Mouse (Mus musculus): Measurements from ENCODE around the gene Mrrf. TPM values are rescaled to one million over a fixed set of nuclear protein-coding genes. Genes with fewer than 3 reads are reported as not detected.
"Not testable (repeated sequence)": the region's sequence is repeated elsewhere in the genome, so short reads cannot be mapped to it uniquely, and the experiment has no call there.

The Mrrf gene
- polyA plus RNA-seq, 1 experiment from 2014 or later = 26.7 TPM

GRCm38 (mm10) chr2:36159336-36159735 is 23.1 kb downstream of the Mrrf start:
- no peak overlapping the region for H3K27ac ChIP-seq (ENCODE audit: low read depth, low read length)
- 90% methylated on average over 4 of the region's 4 CpGs for WGBS
- H3K4me1 ChIP-seq (ENCODE audit: control insufficient read depth, insufficient read depth, low read depth, low read length) = no peaks in the 10 kb centered on the region
- H3K9me3 ChIP-seq (ENCODE audit: control insufficient read depth, low read length) = no peaks in the 10 kb centered on the region
- H3K4me3 ChIP-seq (ENCODE audit: low read length) = no peak overlapping the region
- no peak for ATAC-seq
- H3K9ac ChIP-seq (ENCODE audit: low read depth, low read length) = no peak overlapping the region
- H3K27me3 ChIP-seq (replicated peaks; ENCODE audit: control insufficient read depth, insufficient read depth, low read length) = no peaks in the 10 kb centered on the region
- H3K36me3 ChIP-seq (ENCODE audit: control insufficient read depth, insufficient read depth, low read length) = peaks cover 9% of the 10 kb centered on the region
- no peak overlapping the region for H3K4me2 ChIP-seq (ENCODE audit: low read length)

- H3K4me1 ChIP-seq (ENCODE audit: control insufficient read depth, insufficient read depth, low read depth, low read length) = no peaks in the 10 kb centered on the region
- H3K36me3 ChIP-seq (ENCODE audit: control insufficient read depth, insufficient read depth, low read length) = no peaks in the 10 kb centered on the region
- H3K27me3 ChIP-seq (replicated peaks; ENCODE audit: control insufficient read depth, insufficient read depth, low read length) = no peaks in the 10 kb centered on the region
- no peaks in the 10 kb centered on the region for H3K9me3 ChIP-seq (ENCODE audit: control insufficient read depth, low read length)
- no peak overlapping the region for H3K4me2 ChIP-seq (ENCODE audit: low read length)
- H3K4me3 ChIP-seq (ENCODE audit: low read length) = no peak overlapping the region
- H3K27ac ChIP-seq (ENCODE audit: low read depth, low read length) = no peak overlapping the region
- no peak overlapping the region for H3K9ac ChIP-seq (ENCODE audit: low read depth, low read length)
- ATAC-seq = peak; percentile 63; the same call in 1 of the 2 replicates
- 63% methylated on average over 1 of the region's 1 CpGs for WGBS
These were observed 31.9 kb downstream of the Mrrf start for GRCm38 (mm10) chr2:36167990-36168618.

GRCm38 (mm10) chr2:36169176-36169575 is 33.0 kb downstream of the Mrrf start:
- no peak overlapping the region for H3K27ac ChIP-seq (ENCODE audit: low read depth, low read length)
- ATAC-seq = no peak
- no peak overlapping the region for H3K4me3 ChIP-seq (ENCODE audit: low read length)
- 86% methylated on average over 4 of the region's 4 CpGs for WGBS
- H3K27me3 ChIP-seq (replicated peaks; ENCODE audit: control insufficient read depth, insufficient read depth, low read length) = no peaks in the 10 kb centered on the region
- no peaks in the 10 kb centered on the region for H3K4me1 ChIP-seq (ENCODE audit: control insufficient read depth, insufficient read depth, low read depth, low read length)
- no peak overlapping the region for H3K9ac ChIP-seq (ENCODE audit: low read depth, low read length)
- no peaks in the 10 kb centered on the region for H3K36me3 ChIP-seq (ENCODE audit: control insufficient read depth, insufficient read depth, low read length)
- no peak overlapping the region for H3K4me2 ChIP-seq (ENCODE audit: low read length)
- H3K9me3 ChIP-seq (ENCODE audit: control insufficient read depth, low read length) = no peaks in the 10 kb centered on the region

- no peak for ATAC-seq
- Histone ChIP-seq H3K36me3 (ENCODE audit: control insufficient read depth, insufficient read depth, low read length) (no peaks in the 10 kb centered on the region), H3K4me2 (ENCODE audit: low read length) (no peak overlapping the region), H3K4me3 (ENCODE audit: low read length) (no peak overlapping the region), H3K4me1 (ENCODE audit: control insufficient read depth, insufficient read depth, low read depth, low read length) (no peaks in the 10 kb centered on the region), H3K27ac (ENCODE audit: low read depth, low read length) (no peak overlapping the region), H3K9ac (ENCODE audit: low read depth, low read length) (no peak overlapping the region), H3K27me3 (replicated peaks; ENCODE audit: control insufficient read depth, insufficient read depth, low read length) (no peaks in the 10 kb centered on the region), H3K9me3 (ENCODE audit: control insufficient read depth, low read length) (no peaks in the 10 kb centered on the region)
- 43% methylated on average over 4 of the region's 4 CpGs for WGBS
These were observed 35.9 kb downstream of the Mrrf start for GRCm38 (mm10) chr2:36172136-36172535.

GRCm38 (mm10) chr2:36172574-36172973 is 36.4 kb downstream of the Mrrf start:
- Histone ChIP-seq H3K9me3 (ENCODE audit: control insufficient read depth, low read length) (no peaks in the 10 kb centered on the region), H3K27ac (ENCODE audit: low read depth, low read length) (no peak overlapping the region), H3K9ac (ENCODE audit: low read depth, low read length) (no peak overlapping the region), H3K36me3 (ENCODE audit: control insufficient read depth, insufficient read depth, low read length) (no peaks in the 10 kb centered on the region), H3K4me3 (ENCODE audit: low read length) (no peak overlapping the region), H3K4me2 (ENCODE audit: low read length) (no peak overlapping the region), H3K27me3 (replicated peaks; ENCODE audit: control insufficient read depth, insufficient read depth, low read length) (no peaks in the 10 kb centered on the region), H3K4me1 (ENCODE audit: control insufficient read depth, insufficient read depth, low read depth, low read length) (no peaks in the 10 kb centered on the region)
- 85% methylated on average over 3 of the region's 3 CpGs for WGBS
- ATAC-seq = no peak

- no peaks in the 10 kb centered on the region for H3K27me3 ChIP-seq (replicated peaks; ENCODE audit: control insufficient read depth, insufficient read depth, low read length)
- WGBS = 69% methylated on average over 3 of the region's 3 CpGs
These were observed 43.3 kb downstream of the Mrrf start for GRCm38 (mm10) chr2:36179487-36179886.

GRCm38 (mm10) chr2:36181587-36182368 is 45.6 kb downstream of the Mrrf start:
- ATAC-seq; H3K27ac ChIP-seq (ENCODE audit: low read depth, low read length); H3K36me3 ChIP-seq (ENCODE audit: control insufficient read depth, insufficient read depth, low read length); H3K9me3 ChIP-seq (ENCODE audit: control insufficient read depth, low read length); H3K4me2 ChIP-seq (ENCODE audit: low read length); H3K4me1 ChIP-seq (ENCODE audit: control insufficient read depth, insufficient read depth, low read depth, low read length); H3K9ac ChIP-seq (ENCODE audit: low read depth, low read length); H3K27me3 ChIP-seq (replicated peaks; ENCODE audit: control insufficient read depth, insufficient read depth, low read length); H3K4me3 ChIP-seq (ENCODE audit: low read length): not testable (repeated sequence)
- 83% methylated on average over 4 of the region's 4 CpGs for WGBS

More at GRCm38 (mm10) chr2:36179487-36179886, 43.3 kb downstream of the Mrrf start:
- Histone ChIP-seq H3K4me1 (ENCODE audit: control insufficient read depth, insufficient read depth, low read depth, low read length) (no peaks in the 10 kb centered on the region; the same call in 1 of the 2 replicates), H3K27ac (ENCODE audit: low read depth, low read length) (no peak overlapping the region), H3K4me3 (ENCODE audit: low read length) (no peak overlapping the region), H3K36me3 (ENCODE audit: control insufficient read depth, insufficient read depth, low read length) (0 out of 2 replicates have a peak, but pooled peaks cover 3% of the 10 kb centered on the region), H3K9ac (ENCODE audit: low read depth, low read length) (no peak overlapping the region), H3K9me3 (ENCODE audit: control insufficient read depth, low read length) (no peaks in the 10 kb centered on the region), H3K4me2 (ENCODE audit: low read length) (no peak overlapping the region)
- no peak for ATAC-seq

- Histone ChIP-seq H3K9me3 (ENCODE audit: control insufficient read depth, low read length) (no peaks in the 10 kb centered on the region), H3K9ac (ENCODE audit: low read depth, low read length) (peak overlapping the region; percentile 9; the same call in 1 of the 2 replicates), H3K4me2 (ENCODE audit: low read length) (no peak overlapping the region), H3K27ac (ENCODE audit: low read depth, low read length) (no peak overlapping the region), H3K4me1 (ENCODE audit: control insufficient read depth, insufficient read depth, low read depth, low read length) (no peaks in the 10 kb centered on the region; the same call in 1 of the 2 replicates), H3K27me3 (replicated peaks; ENCODE audit: control insufficient read depth, insufficient read depth, low read length) (no peaks in the 10 kb centered on the region), H3K36me3 (ENCODE audit: control insufficient read depth, insufficient read depth, low read length) (no peaks in the 10 kb centered on the region), H3K4me3 (ENCODE audit: low read length) (no peak overlapping the region)
- 66% methylated on average over 2 of the region's 2 CpGs for WGBS
- peak; percentile 63; the same call in 1 of the 2 replicates for ATAC-seq
These were observed 47.1 kb downstream of the Mrrf start for GRCm38 (mm10) chr2:36183278-36183677.

- Histone ChIP-seq H3K4me3 (ENCODE audit: low read length) (no peak overlapping the region), H3K9me3 (ENCODE audit: control insufficient read depth, low read length) (no peaks in the 10 kb centered on the region), H3K27ac (ENCODE audit: low read depth, low read length) (no peak overlapping the region), H3K27me3 (replicated peaks; ENCODE audit: control insufficient read depth, insufficient read depth, low read length) (no peaks in the 10 kb centered on the region), H3K4me2 (ENCODE audit: low read length) (no peak overlapping the region), H3K9ac (ENCODE audit: low read depth, low read length) (no peak overlapping the region), H3K36me3 (ENCODE audit: control insufficient read depth, insufficient read depth, low read length) (no peaks in the 10 kb centered on the region), H3K4me1 (ENCODE audit: control insufficient read depth, insufficient read depth, low read depth, low read length) (no peaks in the 10 kb centered on the region; the same call in 1 of the 2 replicates)
- ATAC-seq = 0 out of 2 replicates have a peak, but pooled peaks have one; percentile 28
- WGBS = 89% methylated on average over 2 of the region's 2 CpGs
These were observed 48.0 kb downstream of the Mrrf start for GRCm38 (mm10) chr2:36184192-36184591.

Measured in hindbrain, embryonic 16.5 days (tissue).